Mouse (Mus musculus) adrenal gland, postnatal 36 days (tissue): ENCODE results near the gene Galnt2. TPM values are rescaled to one million over a fixed set of nuclear protein-coding genes. Genes with fewer than 3 reads are reported as not detected.
A peak's percentile ranks its signal among the peaks of the same experiment; 100 is the strongest.

ENCODE experiments used
- DNase-seq, 2 experiments: peaks; one replicate each; pipeline ENCODE4 v3.0.0; 2021; ENCODE audit warnings: mixed read lengths in 1 of 2
- total RNA-seq, 2 experiments: library from RNA; stranded (reverse); gene quantifications; 2 replicates each; pipeline ENCODE4 v1.2.3; 2021

Galnt2 gene
- total RNA-seq, 2 experiments from 2014 or later = 58.1 to 62.7 TPM

DNA sequence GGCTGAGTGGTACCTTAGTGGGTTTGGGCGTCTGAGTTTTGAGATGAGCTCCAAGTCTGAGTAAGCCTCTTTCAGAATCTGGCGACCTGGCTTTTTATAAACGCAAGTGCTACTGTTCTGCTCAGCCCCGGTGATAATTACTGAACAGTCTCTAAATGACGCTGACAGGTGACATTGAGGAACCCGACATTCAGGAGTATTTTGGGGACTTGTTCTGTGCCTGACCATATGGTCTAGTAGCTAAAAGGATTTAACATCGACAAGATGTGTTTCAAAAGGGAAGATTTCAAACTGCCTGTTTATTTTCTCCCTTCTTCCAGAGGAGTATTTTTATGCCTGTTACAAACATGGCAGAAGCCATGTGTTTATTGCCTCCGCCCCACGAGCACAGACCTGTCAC is 61.8 kb downstream of the Galnt2 start:
- DNase-seq = no peak

- no peak for DNase-seq
Observed at GRCm38 (mm10) chr8:124294425-124294824, 63.2 kb downstream of the Galnt2 start.

GRCm38 (mm10) chr8:124294900-124295299 is 63.7 kb downstream of the Galnt2 start:
- DNase-seq = peak in 1 of 2 experiments; percentile 29

DNA sequence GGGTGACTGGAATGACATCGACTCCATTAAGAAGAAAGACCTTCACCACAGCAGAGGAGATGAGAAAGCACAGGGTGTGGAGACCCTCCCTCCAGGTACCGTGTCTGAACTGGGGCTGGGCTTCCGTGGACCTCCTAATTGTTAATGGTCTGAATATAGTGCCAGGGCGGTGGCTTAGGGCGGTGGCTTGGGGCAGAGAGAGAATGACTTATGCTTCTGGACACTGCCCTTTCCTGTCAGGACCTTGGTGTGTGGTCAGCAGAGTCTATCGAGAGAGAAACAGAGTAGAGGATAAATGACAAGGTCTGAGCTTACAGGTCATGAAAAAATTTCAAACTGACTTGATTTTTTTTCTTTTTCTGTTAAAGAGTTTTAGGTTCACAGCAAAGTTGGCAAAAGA is 64.2 kb downstream of the Galnt2 start:
- peak in 1 of 2 experiments; percentile 17 for DNase-seq

DNA sequence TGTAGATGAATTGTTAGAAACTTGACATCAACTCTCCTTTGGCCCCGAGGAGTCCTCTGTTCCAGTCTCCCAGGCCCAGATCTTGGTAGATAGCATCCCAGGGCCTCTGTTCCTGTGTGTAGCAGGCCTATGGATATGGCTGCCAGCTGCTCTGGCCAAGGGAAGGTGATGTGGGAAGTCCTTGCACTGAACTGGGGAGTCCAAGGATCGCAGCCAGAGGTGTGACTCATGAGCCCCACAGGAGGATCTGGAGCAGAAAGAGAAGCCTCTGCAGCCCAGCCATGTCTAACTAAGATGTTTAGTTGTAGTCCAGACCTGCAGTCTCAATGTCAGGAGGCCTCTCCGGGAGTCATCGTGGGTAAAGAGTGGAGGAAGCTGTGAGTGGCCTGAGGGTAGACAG is 70.3 kb downstream of the Galnt2 start:
- DNase-seq = peak; percentile 44 to 50

GRCm38 (mm10) chr8:124301935-124302555 is 70.9 kb downstream of the Galnt2 start:
- no peak for DNase-seq

DNA sequence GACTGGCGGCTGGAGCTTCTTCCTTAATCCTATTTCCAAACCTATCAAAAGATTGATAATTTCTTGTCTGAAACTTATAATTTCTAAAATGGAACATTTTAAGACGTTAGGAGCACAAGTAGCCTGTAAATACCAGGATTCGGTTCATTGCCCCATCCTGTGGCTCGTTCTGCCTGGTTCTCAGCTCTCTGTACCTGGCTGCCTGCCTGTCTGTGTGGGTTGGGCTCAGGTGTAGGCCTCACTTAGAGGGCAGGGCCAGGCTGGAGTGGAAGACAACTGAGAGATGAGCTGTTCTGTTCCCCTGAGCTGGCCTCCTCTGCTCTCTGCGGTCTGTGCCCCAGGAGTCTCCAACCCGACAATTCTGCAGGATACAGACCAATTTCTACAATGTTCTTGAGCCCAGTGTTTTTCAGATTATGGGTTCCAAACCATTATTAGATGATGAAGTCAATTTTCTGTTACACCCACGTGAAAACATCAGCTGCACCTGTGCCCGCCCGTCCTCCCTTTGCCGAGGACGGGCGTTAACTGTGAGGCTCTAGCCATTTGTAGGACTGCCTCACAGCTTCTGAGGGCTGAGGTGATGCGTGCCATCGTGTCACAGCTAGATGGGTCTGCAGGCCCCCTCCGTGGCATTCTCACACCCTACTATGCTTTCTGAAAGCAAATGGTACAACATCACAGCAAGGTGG is 72.2 kb downstream of the Galnt2 start:
- DNase-seq = no peak

- DNase-seq = no peak
Observed at GRCm38 (mm10) chr8:124304141-124304540, 73.0 kb downstream of the Galnt2 start.

DNA sequence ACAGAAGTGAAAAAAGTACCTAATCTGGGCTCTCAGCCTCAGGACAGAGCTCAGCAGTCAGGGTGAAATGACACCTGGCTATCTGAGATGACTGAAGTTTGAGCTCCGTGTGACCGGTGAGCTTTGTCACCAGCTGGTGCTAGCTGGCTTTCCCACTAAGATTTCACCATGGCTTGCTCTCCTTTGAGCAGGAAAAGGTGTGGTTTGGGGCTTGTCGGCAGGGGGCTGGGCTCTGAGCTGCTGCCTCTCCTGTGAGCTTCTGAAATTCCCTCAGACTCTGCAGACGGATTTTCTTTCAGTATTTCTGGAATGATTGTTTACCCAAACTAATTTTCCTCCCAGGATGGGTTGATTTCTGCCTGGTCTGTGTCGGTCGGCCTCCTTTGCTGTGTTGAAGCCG is 75.4 kb downstream of the Galnt2 start:
- DNase-seq = no peak

DNA sequence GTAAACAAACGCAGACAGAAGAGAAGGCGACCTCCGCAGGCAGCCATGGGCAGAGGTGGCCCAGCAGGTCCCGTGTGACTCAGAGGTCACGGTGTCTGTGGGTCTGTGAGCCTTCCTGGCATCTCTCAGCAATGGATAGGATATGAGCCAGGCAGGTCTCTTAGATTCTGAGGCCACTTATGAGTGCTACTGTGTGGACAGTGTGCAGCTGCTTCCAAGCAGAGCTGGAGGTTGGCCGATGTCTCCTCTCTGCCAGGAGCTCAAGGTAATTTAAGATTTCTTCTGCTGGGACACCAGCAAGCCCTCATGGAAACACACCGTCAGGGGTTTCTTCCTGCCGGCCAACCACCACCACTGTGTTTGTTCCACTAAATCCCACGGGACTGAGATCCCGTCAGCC is 76.5 kb downstream of the Galnt2 start:
- no peak for DNase-seq

DNA sequence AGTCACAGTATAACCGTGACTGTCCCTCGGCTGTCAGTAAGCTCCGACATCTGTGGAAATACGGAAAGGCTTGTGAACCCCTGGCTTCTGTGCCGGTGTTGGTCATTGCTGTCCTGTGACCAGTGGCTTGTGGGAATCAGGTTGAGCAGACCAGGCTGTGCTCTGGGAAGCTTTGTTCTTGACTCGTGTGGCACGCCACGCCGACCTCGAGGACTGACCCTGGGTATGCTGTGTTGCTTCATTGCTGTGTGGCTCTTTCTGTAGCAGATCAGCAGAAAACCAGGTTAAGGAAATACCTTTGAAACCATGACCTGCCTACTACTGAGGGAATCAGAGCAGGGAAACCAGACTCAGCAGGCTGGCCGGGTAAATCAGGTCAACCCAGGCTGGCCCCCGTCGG is 79.3 kb downstream of the Galnt2 start:
- DNase-seq = peak in 1 of 2 experiments; percentile 71

GRCm38 (mm10) chr8:124311111-124311510 is 79.9 kb downstream of the Galnt2 start:
- no peak for DNase-seq

GRCm38 (mm10) chr8:124311723-124312122 is 80.5 kb downstream of the Galnt2 start:
- DNase-seq = no peak

- peak in 1 of 2 experiments; percentile 29 for DNase-seq
Observed at GRCm38 (mm10) chr8:124312228-124312627, 81.0 kb downstream of the Galnt2 start.

GRCm38 (mm10) chr8:124314803-124315202 is 83.6 kb downstream of the Galnt2 start:
- DNase-seq = no peak

DNA sequence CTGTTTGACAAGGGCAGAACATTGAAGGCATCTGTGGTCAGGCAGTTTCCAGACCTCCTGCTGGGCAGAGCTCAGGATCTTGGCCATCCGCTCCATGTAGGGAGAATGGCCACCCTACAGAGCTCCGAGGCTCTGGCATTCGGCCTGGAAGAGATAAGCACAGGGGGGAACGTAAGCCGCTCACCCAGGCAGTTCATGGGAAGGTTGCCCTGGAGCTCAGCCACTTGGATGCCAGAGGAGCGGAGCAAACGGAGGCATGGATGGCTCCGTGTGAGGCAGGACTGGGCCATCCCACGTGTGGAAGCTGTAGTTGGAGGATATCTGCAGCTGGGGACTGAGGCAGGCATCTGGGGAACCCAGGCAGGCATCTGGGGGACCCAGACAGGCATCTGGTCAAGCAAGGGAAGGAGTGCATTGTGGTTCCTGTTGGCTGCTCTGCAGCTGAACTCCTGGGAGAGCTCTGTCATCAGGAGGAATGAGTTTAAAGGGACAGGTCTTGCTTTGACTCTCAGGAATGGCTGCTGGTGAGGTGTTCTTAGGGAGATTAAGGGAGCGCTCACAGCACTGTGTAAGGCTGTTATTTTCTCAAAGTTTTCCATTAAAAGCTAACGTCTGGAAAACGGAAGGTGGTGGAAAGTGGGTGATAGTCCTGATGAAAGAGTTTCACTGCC is 85.4 kb downstream of the Galnt2 start:
- peak; percentile 70 to 81 for DNase-seq

- no peak for DNase-seq
Observed at GRCm38 (mm10) chr8:124317191-124317682, 86.0 kb downstream of the Galnt2 start.

DNA sequence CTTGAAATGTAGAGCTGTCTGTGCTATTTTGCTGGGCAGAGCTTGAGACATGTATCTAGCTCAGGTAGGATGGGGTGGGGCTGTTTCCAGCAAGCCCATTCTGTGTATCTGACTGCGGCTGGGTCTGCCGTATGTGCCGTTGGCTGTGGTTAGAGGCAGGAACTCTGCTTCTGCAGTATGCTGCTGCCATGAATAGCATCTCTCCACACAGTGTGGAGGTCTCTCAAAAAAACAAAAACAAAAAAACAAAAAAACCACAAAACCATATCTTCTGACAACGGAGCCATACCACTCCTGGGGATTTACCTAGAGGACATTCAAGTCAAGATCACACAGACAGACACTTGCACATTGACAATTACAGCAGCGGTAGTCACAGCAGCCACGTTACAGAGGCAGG is 86.6 kb downstream of the Galnt2 start:
- DNase-seq = no peak

GRCm38 (mm10) chr8:124318612-124319315 is 87.6 kb downstream of the Galnt2 start:
- no peak for DNase-seq

DNA sequence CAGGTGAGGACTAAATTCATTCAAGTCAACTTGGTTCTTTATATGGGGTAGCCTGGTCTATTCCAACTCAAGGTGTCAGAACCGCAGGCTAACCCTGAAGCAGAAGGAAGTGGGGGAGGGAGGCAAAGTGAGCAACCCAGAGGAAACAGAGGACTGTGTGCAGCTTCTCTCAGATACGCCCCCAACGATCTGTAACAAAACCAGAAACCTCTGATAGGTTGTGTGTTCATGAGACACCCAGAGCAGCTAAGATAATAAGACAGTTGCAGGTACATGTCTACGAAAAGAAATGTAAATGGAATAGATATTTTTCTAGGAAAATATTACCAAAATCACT is 88.1 kb downstream of the Galnt2 start:
- DNase-seq = no peak

GRCm38 (mm10) chr8:124321227-124321840 is 90.1 kb downstream of the Galnt2 start:
- no peak for DNase-seq

DNA sequence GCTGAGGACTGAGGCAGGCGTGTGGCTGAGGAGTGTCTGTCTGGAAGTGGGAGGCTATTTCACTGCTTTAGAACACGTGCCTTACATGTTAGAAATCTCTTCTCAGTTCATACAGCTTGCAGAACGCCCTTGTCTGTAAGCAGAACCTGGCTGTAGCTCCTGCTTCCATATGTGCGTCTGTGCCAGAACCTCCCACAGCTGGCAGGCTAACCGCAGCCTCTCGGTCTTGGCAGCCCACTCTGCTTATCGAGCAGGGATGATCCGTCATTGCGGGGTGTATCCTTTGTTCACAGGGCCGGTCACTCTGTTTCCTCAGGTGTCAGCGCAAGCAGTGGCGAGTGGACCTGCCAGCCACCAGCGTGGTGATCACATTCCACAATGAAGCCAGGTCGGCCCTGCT is 92.2 kb downstream of the Galnt2 start:
- DNase-seq = no peak
